Mouse (Mus musculus) bone marrow macrophage, adult 2 months (primary cell): ENCODE data around the gene Zbtb25. TPM values are rescaled to one million over a fixed set of nuclear protein-coding genes. Genes with fewer than 3 reads are reported as not detected.

ENCODE experiments used
- H3K27ac ChIP-seq: 2 replicates; pipeline ENCODE4 v1.5.1; 2012; ENCODE audit warnings: low read depth, low read length; ENCODE audit not compliant: insufficient read depth
- H3K4me1 ChIP-seq: 2 replicates; pipeline ENCODE4 v1.6.1; 2012; ENCODE audit warnings: low read length; ENCODE audit not compliant: control insufficient read depth, insufficient read depth
- H3K4me3 ChIP-seq: 2 replicates; pipeline ENCODE4 v1.5.1; 2012; ENCODE audit warnings: mild to moderate bottlenecking, low read length, moderate library complexity; ENCODE audit not compliant: insufficient read depth
- CTCF ChIP-seq: IDR thresholded peaks from 2 replicates; pipeline ENCODE4 v1.5.1; 2012; ENCODE audit warnings: low read depth, mild to moderate bottlenecking, low read length, moderate library complexity
- POLR2A ChIP-seq: IDR thresholded peaks from 2 replicates; pipeline ENCODE4 v1.6.1; 2012; ENCODE audit warnings: mild to moderate bottlenecking, low read depth, low read length, borderline replicate concordance
- polyA plus RNA-seq: library from polyadenylated mRNA; stranded (reverse); fragments of >200 nt; gene quantifications from 2 replicates; pipeline ENCODE4 v1.2.4, GENCODE M21; 2012; ENCODE audit not compliant: missing spikeins, insufficient read depth, insufficient read length

Gene Zbtb25
- polyA plus RNA-seq, 1 experiment: 8.6 TPM

DNA sequence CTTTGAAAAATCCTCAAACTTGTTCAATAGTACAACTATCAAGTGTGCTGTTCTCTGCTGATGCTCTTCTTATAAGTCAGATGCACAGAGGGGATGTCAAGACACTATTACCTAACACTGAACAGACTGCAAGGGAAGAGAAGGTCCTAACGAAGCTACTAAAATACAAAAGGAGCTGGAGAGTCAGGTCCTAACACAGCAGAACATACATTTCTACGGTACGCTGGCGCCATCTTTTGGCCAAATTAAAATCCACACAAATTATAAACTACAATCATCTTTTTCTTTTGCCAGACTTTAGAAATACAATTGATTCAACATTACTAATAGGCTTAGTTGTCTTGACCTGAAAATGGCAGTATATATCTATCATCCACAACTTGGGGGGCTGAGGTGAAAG is 28.3 kb downstream of the Zbtb25 start:
- TF ChIP-seq CTCF: no peak
- TF ChIP-seq POLR2A: no peak
- Histone ChIP-seq H3K4me1 (peaks cover 3% of the 10 kb centered on the region; the same call in 1 of the 2 replicates), H3K4me3 (no peak overlapping the region), H3K27ac (no peak overlapping the region)

DNA sequence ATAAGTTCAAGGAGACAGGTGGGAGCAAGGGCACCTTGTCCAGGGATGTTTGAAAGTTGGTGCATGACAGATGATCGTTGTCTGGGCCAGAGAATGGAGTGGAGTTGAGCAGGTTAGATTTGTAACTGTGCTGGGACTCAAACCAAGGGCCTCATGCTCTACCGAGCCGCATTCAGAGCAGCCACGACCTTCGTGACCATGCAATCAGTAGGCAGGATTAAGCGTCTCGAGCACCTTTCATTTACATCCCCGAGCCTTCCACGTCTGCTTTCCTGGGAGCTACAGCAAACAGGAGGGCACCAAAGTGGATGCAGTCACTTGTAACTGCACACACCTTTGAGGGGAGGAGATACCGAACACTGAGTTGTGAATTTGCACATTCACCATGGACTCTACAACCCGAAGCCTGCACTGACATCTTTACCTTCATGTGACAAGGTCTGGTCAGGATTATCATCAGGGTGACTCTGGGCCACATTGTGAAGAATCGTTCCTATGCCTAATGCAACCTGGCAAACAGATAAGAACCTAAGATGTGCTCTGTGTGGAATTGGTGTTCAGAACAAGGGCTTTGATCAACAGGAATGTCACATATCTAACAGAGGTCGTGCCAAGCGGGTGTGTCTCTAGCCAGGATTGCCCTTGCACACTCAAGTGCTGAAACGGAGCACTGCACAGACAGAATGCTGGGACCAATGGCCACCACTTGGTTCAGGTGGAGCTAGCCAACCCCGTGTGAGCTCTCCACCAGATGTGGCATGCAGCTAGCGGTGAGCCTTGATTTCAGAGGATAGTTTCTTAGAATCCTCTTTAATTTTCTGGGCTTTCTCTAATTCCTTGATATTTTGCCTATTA is 33.1 kb downstream of the Zbtb25 start:
- Histone ChIP-seq H3K4me3 (no peak overlapping the region), H3K27ac (no peak overlapping the region), H3K4me1 (no peaks in the 10 kb centered on the region)
- TF ChIP-seq CTCF (no peak), POLR2A (no peak)

- Histone ChIP-seq H3K27ac (no peak overlapping the region), H3K4me1 (no peaks in the 10 kb centered on the region), H3K4me3 (no peak overlapping the region)
- TF ChIP-seq POLR2A (no peak), CTCF (no peak)
Measured at GRCm38 (mm10) chr12:76335641-76336040, 33.8 kb downstream of the Zbtb25 start.

GRCm38 (mm10) chr12:76333688-76334087 is 35.7 kb downstream of the Zbtb25 start:
- Histone ChIP-seq H3K27ac (no peak overlapping the region), H3K4me1 (no peaks in the 10 kb centered on the region), H3K4me3 (no peak overlapping the region)
- TF ChIP-seq POLR2A (no peak), CTCF (no peak)

- Histone ChIP-seq H3K4me3 (no peak overlapping the region), H3K4me1 (no peaks in the 10 kb centered on the region), H3K27ac (peak overlapping the region; percentile 42)
- no peak for TF ChIP-seq POLR2A
- no peak for TF ChIP-seq CTCF
Measured at GRCm38 (mm10) chr12:76328567-76329354, 40.6 kb downstream of the Zbtb25 start.

- no peak overlapping the region for H3K27ac ChIP-seq
- no peaks in the 10 kb centered on the region for H3K4me1 ChIP-seq
- TF ChIP-seq CTCF (no peak), POLR2A (no peak)
- H3K4me3 ChIP-seq: no peak overlapping the region
Measured at GRCm38 (mm10) chr12:76326437-76327220, 42.8 kb downstream of the Zbtb25 start.

DNA sequence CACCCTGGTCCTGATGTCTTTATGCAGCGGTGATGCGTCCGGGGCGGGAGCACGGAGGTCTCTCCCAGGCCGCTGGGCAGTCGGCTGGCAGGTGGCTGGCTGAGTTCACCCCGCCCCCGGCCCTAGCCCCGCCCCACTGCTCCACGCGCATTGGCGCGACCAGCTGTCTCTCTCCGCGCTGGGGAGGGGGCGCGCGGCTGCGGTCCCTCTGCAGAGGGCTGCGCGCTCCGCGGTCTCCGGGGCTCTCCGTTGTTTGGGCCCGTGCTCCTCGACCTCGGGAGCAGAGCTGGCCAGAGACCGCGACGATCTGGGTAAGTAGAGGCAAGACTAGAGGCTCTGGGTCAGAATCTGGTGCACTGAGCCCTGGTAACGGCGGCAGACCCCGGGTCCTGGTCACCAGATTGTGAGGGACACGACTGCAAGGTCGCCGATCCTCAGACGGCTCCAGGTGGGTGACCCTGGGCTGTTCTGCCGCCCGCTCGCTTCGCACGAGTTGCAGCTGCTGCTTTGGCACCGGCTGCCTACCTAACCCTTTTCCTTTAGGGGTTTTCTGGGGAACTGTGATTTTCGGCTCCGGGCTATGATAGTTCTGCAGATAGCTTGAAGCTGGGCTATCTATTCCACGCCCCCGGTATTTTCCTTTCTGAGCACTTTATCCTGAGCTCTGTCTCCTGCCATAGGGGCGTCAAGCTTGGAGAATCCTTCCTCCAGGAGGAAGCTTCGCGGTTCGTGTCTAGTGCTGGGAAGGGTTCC is 44.5 kb downstream of the Zbtb25 start, which contains the start of gene Akap5:
Gene Akap5, plus strand, starts transcription at position 213 of the 753 bp plus-strand sequence.
- peak within 1 kb of the TSS; percentile 43 for H3K4me3 ChIP-seq
- no peak within 1 kb of the TSS for H3K27ac ChIP-seq
- TF ChIP-seq POLR2A (no peak), CTCF (no peak)
- peaks cover 1% of the 10 kb centered on the region for H3K4me1 ChIP-seq

DNA sequence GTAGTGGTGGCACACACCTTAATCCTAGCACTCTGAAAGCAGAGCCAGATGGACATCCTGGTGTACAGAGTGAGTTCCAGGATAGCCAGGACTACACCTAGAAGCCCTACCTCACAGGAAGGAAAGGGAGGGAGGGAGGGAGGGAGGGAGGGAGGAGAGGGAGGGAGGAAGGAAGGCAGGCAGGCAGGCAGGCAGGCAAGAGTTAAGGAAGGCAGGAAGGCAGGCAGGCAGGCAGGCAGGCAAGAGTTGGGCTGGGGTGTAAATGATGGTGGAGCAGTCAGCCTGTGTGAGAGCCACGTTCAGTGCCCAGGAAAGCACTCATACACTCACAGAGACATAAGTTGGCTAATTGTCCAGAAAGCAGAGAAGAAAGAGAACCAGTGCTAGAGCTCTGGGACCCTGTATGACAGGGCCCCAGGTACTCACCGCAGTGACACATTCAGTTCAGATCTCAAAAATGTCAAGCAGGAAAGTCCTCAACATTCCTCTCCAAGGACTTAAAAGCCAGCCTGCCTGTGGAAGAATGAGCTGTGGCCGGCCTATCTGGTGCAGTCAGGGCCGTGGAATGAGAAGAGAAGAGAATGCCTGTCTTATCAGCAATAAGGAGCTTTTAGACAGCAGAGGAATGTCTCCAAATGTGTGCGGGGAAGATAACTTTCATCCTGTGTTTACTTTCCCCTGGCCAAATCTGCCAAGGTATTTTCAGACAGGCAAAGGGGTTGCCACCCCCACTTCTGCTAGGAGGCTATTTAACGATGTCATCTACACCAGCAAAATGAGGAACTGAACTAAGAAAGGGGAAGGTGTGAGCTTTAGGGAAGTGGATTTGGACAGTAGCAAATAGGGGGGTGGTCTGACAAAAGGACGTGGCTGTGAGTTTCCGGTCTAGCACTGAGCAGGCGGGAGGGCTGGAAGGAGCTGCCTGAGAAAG is 50.9 kb downstream of the Zbtb25 start:
- Histone ChIP-seq H3K4me1 (peaks cover 21% of the 10 kb centered on the region), H3K27ac (peak overlapping the region; percentile 89), H3K4me3 (peak overlapping the region; percentile 35)
- TF ChIP-seq POLR2A (no peak), CTCF (no peak)
